Comparison of ENCODE assay signal across 8 mouse cellular contexts in genomic region chr17:17404811-17405544, GRCm38 (mm10). TPM values are rescaled to one million over a fixed set of nuclear protein-coding genes. Genes with fewer than 3 reads are reported as not detected.
DNase-seq lines count a peak whose midpoint lies in the region; ATAC-seq lines count a peak whose summit lies in the region.

No protein-coding gene starts in this region.

- H3K4me2 ChIP-seq in hindbrain, embryonic 11.5 days (replicated peaks; ENCODE audit: low read depth, low read length): peak overlapping the region; percentile 6; the same call in 1 of the 2 replicates
- no peak overlapping the region for H3K4me2 ChIP-seq in hindbrain, embryonic 12.5 days (replicated peaks)
- peak overlapping the region; percentile 47 for H3K4me2 ChIP-seq in forebrain, embryonic 15.5 days (replicated peaks)
- H3K4me2 ChIP-seq in midbrain, embryonic 12.5 days (replicated peaks): peak overlapping the region; percentile 52

- no peaks in the 10 kb centered on the region for H3K36me3 ChIP-seq in hindbrain, embryonic 11.5 days (ENCODE audit: control insufficient read depth, insufficient read depth, low read length)
- H3K36me3 ChIP-seq in hindbrain, embryonic 12.5 days: no peaks in the 10 kb centered on the region
- no peaks in the 10 kb centered on the region for H3K36me3 ChIP-seq in forebrain, embryonic 15.5 days
- no peaks in the 10 kb centered on the region for H3K36me3 ChIP-seq in midbrain, embryonic 12.5 days

- no peak overlapping the region for H3K9ac ChIP-seq in hindbrain, embryonic 11.5 days (ENCODE audit: low read depth, low read length)
- no peak overlapping the region for H3K9ac ChIP-seq in hindbrain, embryonic 12.5 days
- H3K9ac ChIP-seq in forebrain, embryonic 15.5 days (replicated peaks): peak overlapping the region; percentile 15; the same call in 1 of the 2 replicates
- no peak overlapping the region for H3K9ac ChIP-seq in midbrain, embryonic 12.5 days (replicated peaks)

- ATAC-seq in hindbrain, embryonic 11.5 days (ENCODE audit: low FRiP score): no peak
- no peak for ATAC-seq in hindbrain, embryonic 12.5 days (ENCODE audit: low FRiP score)
- ATAC-seq in forebrain, embryonic 15.5 days (replicated peaks): no peak
- no peak for ATAC-seq in midbrain, embryonic 12.5 days (ENCODE audit: low FRiP score, low read depth)

- H3K4me1 ChIP-seq in hindbrain, embryonic 11.5 days (replicated peaks; ENCODE audit: control insufficient read depth, insufficient read depth, low read length): no peaks in the 10 kb centered on the region
- peaks cover 6% of the 10 kb centered on the region; the same call in 1 of the 2 replicates for H3K4me1 ChIP-seq in hindbrain, embryonic 12.5 days
- peaks cover 52% of the 10 kb centered on the region for H3K4me1 ChIP-seq in forebrain, embryonic 15.5 days
- peaks cover 46% of the 10 kb centered on the region for H3K4me1 ChIP-seq in midbrain, embryonic 12.5 days

- H3K27ac ChIP-seq in hindbrain, embryonic 11.5 days (ENCODE audit: low read depth, low read length): no peak overlapping the region
- H3K27ac ChIP-seq in hindbrain, embryonic 12.5 days: no peak overlapping the region
- peak overlapping the region; percentile 68 for H3K27ac ChIP-seq in forebrain, embryonic 15.5 days (replicated peaks)
- peak overlapping the region; percentile 30; the same call in 1 of the 2 replicates for H3K27ac ChIP-seq in midbrain, embryonic 12.5 days (replicated peaks)

- no peak for DNase-seq in hindbrain, embryonic 11.5 days (ENCODE audit: low spot score)
- DNase-seq in ZHBTc4 (ENCODE audit: low read depth, low spot score): peak; percentile 32
- no peak for DNase-seq in ovary, postnatal 10 days (ENCODE audit: low spot score)
- DNase-seq in adrenal gland, postnatal 4 days (ENCODE audit: low spot score in 2 of 2): no peak
- DNase-seq in MN1 (ENCODE audit: low spot score): no peak

- no peaks in the 10 kb centered on the region for H3K27me3 ChIP-seq in hindbrain, embryonic 11.5 days (ENCODE audit: control insufficient read depth, insufficient read depth, low read length)
- H3K27me3 ChIP-seq in hindbrain, embryonic 12.5 days: no peaks in the 10 kb centered on the region
- no peaks in the 10 kb centered on the region for H3K27me3 ChIP-seq in forebrain, embryonic 15.5 days
- no peaks in the 10 kb centered on the region for H3K27me3 ChIP-seq in midbrain, embryonic 12.5 days

- no peak overlapping the region for H3K4me3 ChIP-seq in hindbrain, embryonic 11.5 days (ENCODE audit: low read depth, low read length)
- H3K4me3 ChIP-seq in hindbrain, embryonic 12.5 days: no peak overlapping the region
- peak overlapping the region; percentile 43 for H3K4me3 ChIP-seq in forebrain, embryonic 15.5 days
- H3K4me3 ChIP-seq in midbrain, embryonic 12.5 days: peak overlapping the region; percentile 37

- WGBS in hindbrain, embryonic 11.5 days: 44% methylated on average over 8 of the region's 8 CpGs
- 39% methylated on average over 8 of the region's 8 CpGs for WGBS in hindbrain, embryonic 12.5 days
- 12% methylated on average over 8 of the region's 8 CpGs for WGBS in forebrain, embryonic 15.5 days
- 27% methylated on average over 8 of the region's 8 CpGs for WGBS in midbrain, embryonic 12.5 days

- no peaks in the 10 kb centered on the region for H3K9me3 ChIP-seq in hindbrain, embryonic 11.5 days (ENCODE audit: control insufficient read depth, low read length)
- no peaks in the 10 kb centered on the region for H3K9me3 ChIP-seq in hindbrain, embryonic 12.5 days (replicated peaks)
- H3K9me3 ChIP-seq in forebrain, embryonic 15.5 days: no peaks in the 10 kb centered on the region
- no peaks in the 10 kb centered on the region for H3K9me3 ChIP-seq in midbrain, embryonic 12.5 days

RNA-seq across cellular contexts. Expression of gene Lix1, which starts 2.5 kb away (rescaled TPM):
- 21.1 and 26.9 TPM in 2 replicates for polyA plus RNA-seq in hindbrain, embryonic 11.5 days (2014; fragmentation: Nextera tagmentation; extraction: Ambion mirVana)
- polyA plus RNA-seq in hindbrain, embryonic 12.5 days (2016; fragmentation: Nextera tagmentation; extraction: Ambion mirVana): 18.6 and 18.9 TPM in 2 replicates
- polyA plus RNA-seq in forebrain, embryonic 15.5 days (2015; fragmentation: Nextera tagmentation; extraction: Ambion mirVana): 34.1 and 39.5 TPM in 2 replicates
- polyA plus RNA-seq in midbrain, embryonic 12.5 days (2016; fragmentation: Nextera tagmentation; extraction: Ambion mirVana): 48.8 TPM in 2 replicates
- total RNA-seq in adrenal gland, postnatal 4 days (2021): 10 to 100 TPM; 15.2 to 16.0 TPM

RNA-seq across cellular contexts. Expression of gene Riok2, which starts 30.9 kb away (rescaled TPM):
- 33.8 and 34.1 TPM in 2 replicates for polyA plus RNA-seq in hindbrain, embryonic 11.5 days (2014; fragmentation: Nextera tagmentation; extraction: Ambion mirVana)
- 26.7 and 27.5 TPM in 2 replicates for polyA plus RNA-seq in hindbrain, embryonic 12.5 days (2016; fragmentation: Nextera tagmentation; extraction: Ambion mirVana)
- 27.0 and 29.4 TPM in 2 replicates for polyA plus RNA-seq in forebrain, embryonic 15.5 days (2015; fragmentation: Nextera tagmentation; extraction: Ambion mirVana)
- 30.3 and 32.2 TPM in 2 replicates for polyA plus RNA-seq in midbrain, embryonic 12.5 days (2016; fragmentation: Nextera tagmentation; extraction: Ambion mirVana)
- total RNA-seq in adrenal gland, postnatal 4 days (2021): 10 to 100 TPM; 37.6 to 40.8 TPM

Comparison
In these comparisons a context has a peak if more than half of its experiments do, and no peak if none do; other contexts are left out.
1. H3K27ac ChIP-seq: peak in forebrain, embryonic 15.5 days (single experiment) and midbrain, embryonic 12.5 days (single experiment); none in hindbrain, embryonic 11.5 days (single experiment) and hindbrain, embryonic 12.5 days (single experiment).
2. H3K4me3 ChIP-seq: peak in forebrain, embryonic 15.5 days (single experiment) and midbrain, embryonic 12.5 days (single experiment); none in hindbrain, embryonic 11.5 days (single experiment) and hindbrain, embryonic 12.5 days (single experiment).